In genomic region chr2:173159354-173160311, GRCm38 (mm10) we compare ENCODE assay signal across 8 mouse cellular contexts. TPM values are rescaled to one million over a fixed set of nuclear protein-coding genes. Genes with fewer than 3 reads are reported as not detected.
DNase-seq lines count a peak whose midpoint lies in the region; ATAC-seq lines count a peak whose summit lies in the region.

No protein-coding gene starts in this region.

- intact Hi-C loops in left cerebral cortex, postnatal 25 days (cut with DNase I): no loop called here

- no peak overlapping the region for H3K4me3 ChIP-seq in heart, embryonic 12.5 days
- no peak overlapping the region for H3K4me3 ChIP-seq in hindbrain, embryonic 10.5 days
- no peak overlapping the region for H3K4me3 ChIP-seq in midbrain, embryonic 11.5 days (ENCODE audit: low read depth, low read length)

- H3K4me2 ChIP-seq in heart, embryonic 12.5 days: no peak overlapping the region
- H3K4me2 ChIP-seq in midbrain, embryonic 11.5 days: no peak overlapping the region

- ATAC-seq in heart, embryonic 12.5 days (ENCODE audit: insufficient number of reproducible peaks, low FRiP score): no peak; the same call in 1 of the 2 replicates
- ATAC-seq in midbrain, embryonic 11.5 days (ENCODE audit: low FRiP score): peak; percentile 66

- no peak overlapping the region for H3K9ac ChIP-seq in heart, embryonic 12.5 days
- no peak overlapping the region for H3K9ac ChIP-seq in midbrain, embryonic 11.5 days (ENCODE audit: low read length)

- peaks cover 2% of the 10 kb centered on the region; the same call in 1 of the 2 replicates for H3K27me3 ChIP-seq in heart, embryonic 12.5 days (replicated peaks)
- H3K27me3 ChIP-seq in hindbrain, embryonic 10.5 days (ENCODE audit: insufficient read depth, poor library complexity, severe bottlenecking): 0 out of 2 replicates have a peak, but pooled peaks cover 3% of the 10 kb centered on the region
- H3K27me3 ChIP-seq in midbrain, embryonic 11.5 days (ENCODE audit: control insufficient read depth, insufficient read depth, low read length): no peaks in the 10 kb centered on the region

- peak; percentile 58 to 79 for DNase-seq in heart, adult 18-20 months
- DNase-seq in adrenal gland, adult 18-20 months (ENCODE audit: low spot score in 2 of 2): peak; percentile 53 to 58
- peak; percentile 8 for DNase-seq in fat pad, adult 2 months (ENCODE audit: extremely low read depth, low read depth, low spot score)
- peak; percentile 81 for DNase-seq in hindbrain, embryonic 10.5 days (ENCODE audit: low spot score)
- peak; percentile 39 to 51 for DNase-seq in left cerebral cortex, postnatal 25 days (ENCODE audit: low spot score in 2 of 2)
- DNase-seq in midbrain, embryonic 11.5 days (ENCODE audit: low spot score, missing footprints): peak; percentile 97
- peak; percentile 47 to 80 for DNase-seq in spleen, postnatal 4 days (ENCODE audit: low spot score in 2 of 2)

- H3K36me3 ChIP-seq in heart, embryonic 12.5 days: no peaks in the 10 kb centered on the region
- H3K36me3 ChIP-seq in hindbrain, embryonic 10.5 days: no peaks in the 10 kb centered on the region
- no peaks in the 10 kb centered on the region for H3K36me3 ChIP-seq in midbrain, embryonic 11.5 days (ENCODE audit: control insufficient read depth, insufficient read depth, low read length)

- no peaks in the 10 kb centered on the region for H3K9me3 ChIP-seq in heart, embryonic 12.5 days (replicated peaks)
- H3K9me3 ChIP-seq in hindbrain, embryonic 10.5 days: no peaks in the 10 kb centered on the region
- H3K9me3 ChIP-seq in midbrain, embryonic 11.5 days (ENCODE audit: control insufficient read depth, low read length): no peaks in the 10 kb centered on the region

- no peaks in the 10 kb centered on the region for H3K4me1 ChIP-seq in heart, embryonic 12.5 days (replicated peaks)
- H3K4me1 ChIP-seq in hindbrain, embryonic 10.5 days (replicated peaks): peaks cover 14% of the 10 kb centered on the region
- H3K4me1 ChIP-seq in midbrain, embryonic 11.5 days (ENCODE audit: control insufficient read depth, insufficient read depth, low read length): no peaks in the 10 kb centered on the region

- H3K27ac ChIP-seq in heart, embryonic 12.5 days (ENCODE audit: poor library complexity, severe bottlenecking): no peak overlapping the region
- H3K27ac ChIP-seq in hindbrain, embryonic 10.5 days: 0 out of 2 replicates have a peak overlapping the region, but pooled peaks have one; percentile 0
- H3K27ac ChIP-seq in midbrain, embryonic 11.5 days (ENCODE audit: low read depth, low read length): no peak overlapping the region

- 54% methylated on average over 24 of the region's 24 CpGs for WGBS in heart, embryonic 12.5 days
- 55% methylated on average over 24 of the region's 24 CpGs for WGBS in hindbrain, embryonic 10.5 days
- 60% methylated on average over 24 of the region's 24 CpGs for WGBS in midbrain, embryonic 11.5 days

RNA-seq across cellular contexts. Expression of gene Pck1, which starts 6.8 kb away (rescaled TPM):
- total RNA-seq in heart, adult 18-20 months (2021): 100 to 1,000 TPM in 1 of 2 experiments, 10 to 100 TPM in 1; 12.3 to 112 TPM
- 0.09 and 0.19 TPM in 2 replicates for polyA plus RNA-seq in heart, embryonic 12.5 days (2016; fragmentation: Nextera tagmentation; extraction: Ambion mirVana)
- total RNA-seq in adrenal gland, adult 18-20 months (2021): 1,000 to 10,000 TPM in 1 of 2 experiments, 100 to 1,000 TPM in 1; 776 to 1,425 TPM
- not detected in 2 replicates for polyA plus RNA-seq in hindbrain, embryonic 10.5 days (2016; fragmentation: Nextera tagmentation; extraction: Ambion mirVana)
- total RNA-seq in left cerebral cortex, postnatal 25 days (2021): not detected
- polyA plus RNA-seq in midbrain, embryonic 11.5 days (2014; fragmentation: Nextera tagmentation; extraction: Ambion mirVana): not detected in 2 replicates

RNA-seq across cellular contexts. Expression of gene Ctcfl, which starts 40.3 kb away (rescaled TPM):
- under 1 TPM; 0.08 to 0.22 TPM for total RNA-seq in heart, adult 18-20 months (2021)
- 0.70 and 0.86 TPM in 2 replicates for polyA plus RNA-seq in heart, embryonic 12.5 days (2016; fragmentation: Nextera tagmentation; extraction: Ambion mirVana)
- not detected for total RNA-seq in adrenal gland, adult 18-20 months (2021)
- polyA plus RNA-seq in hindbrain, embryonic 10.5 days (2016; fragmentation: Nextera tagmentation; extraction: Ambion mirVana): 0.04 and 0.10 TPM in 2 replicates
- under 1 TPM in 1 of 2 experiments, not detected in 1; 0.14 TPM for total RNA-seq in left cerebral cortex, postnatal 25 days (2021)
- polyA plus RNA-seq in midbrain, embryonic 11.5 days (2014; fragmentation: Nextera tagmentation; extraction: Ambion mirVana): 0.08 TPM in 1 of 2 replicates, not detected in the other

RNA-seq across cellular contexts. Expression of gene Zbp1, which starts 59.1 kb away (rescaled TPM):
- total RNA-seq in heart, adult 18-20 months (2021): 1 to 10 TPM in 1 of 2 experiments, under 1 TPM in 1; 0.90 to 1.3 TPM
- polyA plus RNA-seq in heart, embryonic 12.5 days (2016; fragmentation: Nextera tagmentation; extraction: Ambion mirVana): not detected in 2 replicates
- total RNA-seq in adrenal gland, adult 18-20 months (2021): 1 to 10 TPM; 2.7 to 3.5 TPM
- polyA plus RNA-seq in hindbrain, embryonic 10.5 days (2016; fragmentation: Nextera tagmentation; extraction: Ambion mirVana): 0.17 and 0.73 TPM in 2 replicates
- not detected for total RNA-seq in left cerebral cortex, postnatal 25 days (2021)
- 0.46 and 0.55 TPM in 2 replicates for polyA plus RNA-seq in midbrain, embryonic 11.5 days (2014; fragmentation: Nextera tagmentation; extraction: Ambion mirVana)

Comparison
In these comparisons a context has a peak if more than half of its experiments do, and no peak if none do; other contexts are left out.
1. DNase-seq: peak in every context shown above with its lines; median percentile 97 in midbrain, embryonic 11.5 days; 81 in hindbrain, embryonic 10.5 days; 68 in heart, adult 18-20 months; 64 in spleen, postnatal 4 days; 56 in adrenal gland, adult 18-20 months; 45 in left cerebral cortex, postnatal 25 days; 8 in fat pad, adult 2 months.
2. RNA of gene Pck1, which starts 6.8 kb away (total RNA-seq): 776 to 1,425 TPM in adrenal gland, adult 18-20 months and 12.3 to 112 TPM in heart, adult 18-20 months; not detected in left cerebral cortex, postnatal 25 days; every median in the first group is over 10 times any median in the second.